Mouse (Mus musculus) bone marrow, adult 2 months (tissue): ENCODE measurements at regions not wholly inside any gene's neighbourhood (a gene's known extent, or its start where the extent isn't known, plus 50 kb on each side); places are given as distances from the start of the nearest gene placed in this dataset.

Source experiments
- CTCF ChIP-seq: fragments of 200-500 bp; IDR thresholded peaks from 2 replicates; pipeline ENCODE4 v1.5.1; 2011; ENCODE audit warnings: low read length, control low read depth; ENCODE audit not compliant: control insufficient read depth, insufficient read depth
- POLR2A ChIP-seq: fragments of 200-500 bp; IDR thresholded peaks from 2 replicates; pipeline ENCODE4 v1.6.1; 2011; ENCODE audit warnings: low read depth, mild to moderate bottlenecking, control low read depth, low read length, borderline replicate concordance; ENCODE audit not compliant: control insufficient read depth

DNA sequence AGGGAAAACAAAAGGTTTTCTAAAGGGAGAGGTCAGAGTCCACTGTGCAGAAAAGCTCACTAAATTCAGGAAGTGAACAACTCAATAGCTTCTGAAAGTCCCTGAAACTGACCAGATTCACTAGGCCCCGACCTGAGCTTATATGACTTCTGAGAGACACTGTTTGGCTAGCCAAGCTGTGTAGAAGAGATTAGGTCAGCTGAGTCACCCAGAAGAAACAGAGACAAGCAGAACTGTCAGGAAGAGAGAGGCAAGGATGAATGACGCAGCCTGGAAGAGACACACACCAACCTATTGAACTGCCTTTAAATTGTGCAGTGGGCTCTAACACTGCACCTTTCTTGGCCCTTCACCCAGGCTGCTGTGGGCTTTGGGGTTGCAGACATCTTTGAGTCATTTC is 230.4 kb downstream of the Gm21750 start:
- TF ChIP-seq CTCF (no peak), POLR2A (no peak)
